Mouse (Mus musculus): ENCODE measurements around the gene Tbx21. TPM values are rescaled to one million over a fixed set of nuclear protein-coding genes. Genes with fewer than 3 reads are reported as not detected.

Tbx21 gene
- total RNA-seq, 1 experiment = 0.27 TPM

DNA sequence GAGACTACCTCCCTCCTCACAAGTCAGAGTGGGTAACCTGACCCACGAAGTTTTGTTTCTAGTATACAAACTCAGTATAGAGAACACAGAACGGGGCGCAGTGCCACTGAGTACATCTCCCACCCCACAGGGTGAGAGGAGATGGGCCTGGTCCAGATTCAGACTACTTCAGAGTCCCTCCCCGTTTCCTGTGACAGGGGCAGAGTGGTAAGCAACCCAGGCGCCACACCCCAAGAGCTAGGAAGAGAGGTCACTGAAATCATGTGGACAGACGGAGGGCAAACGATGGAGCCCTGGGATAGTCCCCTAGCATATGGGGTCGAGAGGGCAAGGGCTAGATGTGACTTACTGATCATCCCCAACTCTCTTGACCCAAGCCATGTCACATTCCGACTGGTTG, 30.8 kb upstream of the Tbx21 start:
- Histone ChIP-seq H3K9ac (ENCODE audit: insufficient read depth, low read depth, low read length, poor library complexity, severe bottlenecking) (no peak overlapping the region; the same call in 1 of the 2 replicates), H3K4me1 (ENCODE audit: control insufficient read depth in 2 of 2, insufficient read depth in 2 of 2, low read length in 2 of 2, poor library complexity in 1 of 2) (peaks cover 0 to 29% of the 10 kb centered on the region in 2 experiments; a peak in 3 of 4 replicates), H3K27ac (ENCODE audit: insufficient read depth, low read depth, low read length, poor library complexity, severe bottlenecking) (no peak overlapping the region), H3K4me3 (ENCODE audit: insufficient read depth in 1 of 2, low read depth in 1 of 2, low read length in 2 of 2, poor library complexity in 1 of 2, severe bottlenecking in 1 of 2) (no peak overlapping the region; a peak in 1 of 4 replicates), H3K36me3 (ENCODE audit: control insufficient read depth, insufficient read depth, low read length, poor library complexity, severe bottlenecking) (no peaks in the 10 kb centered on the region; the same call in 1 of the 2 replicates), H3K9me3 (ENCODE audit: control insufficient read depth, insufficient read depth, low read depth, low read length) (no peaks in the 10 kb centered on the region)
- TF ChIP-seq ZC3H11A (IDR thresholded peaks at IDR 0.05; ENCODE audit: borderline replicate concordance, low read depth, low read length) = no peak
- no peak for TF ChIP-seq CHD2 (IDR thresholded peaks at IDR 0.05; ENCODE audit: low read depth, low read length)
- no peak for TF ChIP-seq ZNF384 (IDR thresholded peaks at IDR 0.05; ENCODE audit: low read depth, low read length)
- no peak for TF ChIP-seq HCFC1 (IDR thresholded peaks at IDR 0.05; ENCODE audit: borderline replicate concordance, insufficient read depth, low read length)
- TF ChIP-seq MAFK (IDR thresholded peaks at IDR 0.05; ENCODE audit: insufficient read depth, low read depth, low read length) = no peak
- in situ Hi-C loops (cut with MboI; ENCODE audit: low sequenced_read_pairs in 2 of 2, unreplicated experiment in 2 of 2) = no loop called here
- DNase-seq (ENCODE audit: low read depth, low spot score) = no peak

GRCm38 (mm10) chr11:97145320-97145719, 30.2 kb upstream of the Tbx21 start:
- Histone ChIP-seq H3K9ac (ENCODE audit: insufficient read depth, low read depth, low read length, poor library complexity, severe bottlenecking) (no peak overlapping the region), H3K36me3 (ENCODE audit: control insufficient read depth, insufficient read depth, low read length, poor library complexity, severe bottlenecking) (no peaks in the 10 kb centered on the region; the same call in 1 of the 2 replicates), H3K27ac (ENCODE audit: insufficient read depth, low read depth, low read length, poor library complexity, severe bottlenecking) (no peak overlapping the region), H3K4me1 (ENCODE audit: control insufficient read depth in 2 of 2, insufficient read depth in 2 of 2, low read length in 2 of 2, poor library complexity in 1 of 2) (peaks cover 0 to 29% of the 10 kb centered on the region in 2 experiments; a peak in 3 of 4 replicates), H3K4me3 (ENCODE audit: insufficient read depth in 1 of 2, low read depth in 1 of 2, low read length in 2 of 2, poor library complexity in 1 of 2, severe bottlenecking in 1 of 2) (no peak overlapping the region), H3K9me3 (ENCODE audit: control insufficient read depth, insufficient read depth, low read depth, low read length) (no peaks in the 10 kb centered on the region)
- TF ChIP-seq ZC3H11A (IDR thresholded peaks at IDR 0.05; ENCODE audit: borderline replicate concordance, low read depth, low read length) = no peak
- no peak for TF ChIP-seq ZNF384 (IDR thresholded peaks at IDR 0.05; ENCODE audit: low read depth, low read length)
- in situ Hi-C loops (cut with MboI; ENCODE audit: low sequenced_read_pairs in 2 of 2, unreplicated experiment in 2 of 2) = no loop called here
- DNase-seq (ENCODE audit: low read depth, low spot score) = no peak

DNA sequence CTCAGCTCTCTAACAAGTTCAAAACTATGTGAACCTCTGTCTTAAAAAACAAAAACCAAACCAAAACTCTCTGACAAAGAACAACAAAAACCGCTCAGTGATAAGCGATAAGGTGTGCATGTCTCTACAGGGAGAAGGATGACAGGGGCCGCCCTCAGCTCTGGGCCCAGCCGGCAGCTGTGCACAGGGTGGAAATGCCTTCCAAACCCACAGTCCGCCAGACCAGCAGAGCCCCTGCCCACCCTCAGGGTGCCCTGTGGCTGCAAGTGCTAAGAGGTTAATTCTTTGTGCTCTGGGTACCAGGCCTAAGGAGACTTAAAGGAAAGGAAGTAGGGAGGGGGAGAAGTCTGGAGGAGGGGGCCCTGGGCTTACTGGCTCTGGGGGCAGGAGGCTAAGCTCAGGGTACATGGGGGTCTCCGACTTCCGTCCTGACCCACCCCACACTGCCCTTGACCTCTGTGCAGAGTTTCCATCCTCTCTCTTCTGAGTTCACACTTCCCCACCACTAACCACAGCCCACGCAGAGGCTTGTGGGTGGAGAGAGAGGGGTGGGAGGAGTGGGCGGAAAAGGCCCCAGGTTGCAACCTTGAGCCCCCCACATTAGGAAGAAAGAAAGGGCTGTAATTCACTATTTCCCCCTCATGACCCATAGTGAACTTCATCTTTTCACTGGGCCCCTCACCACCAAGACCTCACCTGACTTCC, 28.2 kb upstream of the Tbx21 start:
- in situ Hi-C loops (cut with MboI; ENCODE audit: low sequenced_read_pairs in 2 of 2, unreplicated experiment in 2 of 2) = no loop called here
- H3K36me3 ChIP-seq (ENCODE audit: control insufficient read depth, insufficient read depth, low read length, poor library complexity, severe bottlenecking) = no peaks in the 10 kb centered on the region; the same call in 1 of the 2 replicates
- no peak for TF ChIP-seq CHD2 (IDR thresholded peaks at IDR 0.05; ENCODE audit: low read depth, low read length)
- TF ChIP-seq HCFC1 (IDR thresholded peaks at IDR 0.05; ENCODE audit: borderline replicate concordance, insufficient read depth, low read length) = no peak
- no peak for TF ChIP-seq MAFK (IDR thresholded peaks at IDR 0.05; ENCODE audit: insufficient read depth, low read depth, low read length)

DNA sequence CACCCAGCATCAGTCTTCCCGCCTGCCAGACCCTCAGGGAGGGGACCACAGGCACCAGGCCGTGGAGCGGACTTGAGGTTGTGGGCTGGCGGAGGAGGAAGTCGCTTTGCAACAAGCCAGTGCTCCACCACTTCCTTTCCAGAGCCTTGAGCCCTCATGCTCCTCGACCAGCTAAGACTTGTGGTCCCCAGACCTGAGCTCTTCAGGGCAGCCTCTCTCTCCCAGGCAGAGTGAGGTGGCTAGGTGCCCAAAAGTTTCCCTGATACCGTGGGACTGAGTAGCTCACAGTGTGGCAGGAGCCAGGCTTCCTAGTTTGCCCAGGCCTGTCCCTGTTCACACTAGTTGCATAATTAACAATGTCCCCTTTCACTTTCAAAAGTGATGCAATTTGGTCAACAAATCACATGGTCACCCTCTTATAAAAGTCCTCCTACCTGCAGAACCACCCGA, 27.1 kb upstream of the Tbx21 start:
- Histone ChIP-seq H3K9ac (ENCODE audit: insufficient read depth, low read depth, low read length, poor library complexity, severe bottlenecking) (no peak overlapping the region), H3K27ac (ENCODE audit: insufficient read depth, low read depth, low read length, poor library complexity, severe bottlenecking) (no peak overlapping the region), H3K4me3 (ENCODE audit: insufficient read depth in 1 of 2, low read depth in 1 of 2, low read length in 2 of 2, poor library complexity in 1 of 2, severe bottlenecking in 1 of 2) (no peak overlapping the region; a peak in 1 of 4 replicates), H3K9me3 (ENCODE audit: control insufficient read depth, insufficient read depth, low read depth, low read length) (no peaks in the 10 kb centered on the region), H3K36me3 (ENCODE audit: control insufficient read depth, insufficient read depth, low read length, poor library complexity, severe bottlenecking) (no peaks in the 10 kb centered on the region; the same call in 1 of the 2 replicates), H3K4me1 (ENCODE audit: control insufficient read depth in 2 of 2, insufficient read depth in 2 of 2, low read length in 2 of 2, poor library complexity in 1 of 2) (peaks cover 0 to 21% of the 10 kb centered on the region in 2 experiments; a peak in 3 of 4 replicates)
- TF ChIP-seq MAFK (IDR thresholded peaks at IDR 0.05; ENCODE audit: insufficient read depth, low read depth, low read length) = no peak
- no peak for TF ChIP-seq ZNF384 (IDR thresholded peaks at IDR 0.05; ENCODE audit: low read depth, low read length)
- no peak for TF ChIP-seq CHD2 (IDR thresholded peaks at IDR 0.05; ENCODE audit: low read depth, low read length)
- in situ Hi-C loops (cut with MboI; ENCODE audit: low sequenced_read_pairs in 2 of 2, unreplicated experiment in 2 of 2) = no loop called here
- no peak for DNase-seq (ENCODE audit: low read depth, low spot score)

More for the DNA sequence above, 28.2 kb upstream of the Tbx21 start:
- Histone ChIP-seq H3K9ac (ENCODE audit: insufficient read depth, low read depth, low read length, poor library complexity, severe bottlenecking) (no peak overlapping the region), H3K27ac (ENCODE audit: insufficient read depth, low read depth, low read length, poor library complexity, severe bottlenecking) (no peak overlapping the region), H3K4me1 (ENCODE audit: control insufficient read depth in 2 of 2, insufficient read depth in 2 of 2, low read length in 2 of 2, poor library complexity in 1 of 2) (peaks cover 0 to 22% of the 10 kb centered on the region in 2 experiments; a peak in 3 of 4 replicates), H3K4me3 (ENCODE audit: insufficient read depth in 1 of 2, low read depth in 1 of 2, low read length in 2 of 2, poor library complexity in 1 of 2, severe bottlenecking in 1 of 2) (no peak overlapping the region), H3K9me3 (ENCODE audit: control insufficient read depth, insufficient read depth, low read depth, low read length) (no peaks in the 10 kb centered on the region)
- DNase-seq (ENCODE audit: low read depth, low spot score) = no peak

- no peak overlapping the region for H3K4me3 ChIP-seq (ENCODE audit: insufficient read depth in 1 of 2, low read depth in 1 of 2, low read length in 2 of 2, poor library complexity in 1 of 2, severe bottlenecking in 1 of 2)
- in situ Hi-C loops (cut with MboI; ENCODE audit: low sequenced_read_pairs in 2 of 2, unreplicated experiment in 2 of 2) = no loop called here
- H3K9me3 ChIP-seq (ENCODE audit: control insufficient read depth, insufficient read depth, low read depth, low read length) = no peaks in the 10 kb centered on the region
- TF ChIP-seq ZC3H11A (IDR thresholded peaks at IDR 0.05; ENCODE audit: borderline replicate concordance, low read depth, low read length) (no peak), ZNF384 (IDR thresholded peaks at IDR 0.05; ENCODE audit: low read depth, low read length) (no peak), HCFC1 (IDR thresholded peaks at IDR 0.05; ENCODE audit: borderline replicate concordance, insufficient read depth, low read length) (no peak), CHD2 (IDR thresholded peaks at IDR 0.05; ENCODE audit: low read depth, low read length) (no peak), MAFK (IDR thresholded peaks at IDR 0.05; ENCODE audit: insufficient read depth, low read depth, low read length) (no peak)
- no peak overlapping the region for H3K9ac ChIP-seq (ENCODE audit: insufficient read depth, low read depth, low read length, poor library complexity, severe bottlenecking)
- H3K4me1 ChIP-seq (ENCODE audit: control insufficient read depth in 2 of 2, insufficient read depth in 2 of 2, low read length in 2 of 2, poor library complexity in 1 of 2) = peaks cover 0 to 14% of the 10 kb centered on the region in 2 experiments; a peak in 3 of 4 replicates
- no peak for DNase-seq (ENCODE audit: low read depth, low spot score)
- no peak overlapping the region for H3K27ac ChIP-seq (ENCODE audit: insufficient read depth, low read depth, low read length, poor library complexity, severe bottlenecking)
- no peaks in the 10 kb centered on the region for H3K36me3 ChIP-seq (ENCODE audit: control insufficient read depth, insufficient read depth, low read length, poor library complexity, severe bottlenecking)
Observed at GRCm38 (mm10) chr11:97140811-97141210, 25.7 kb upstream of the Tbx21 start.
